Mouse (Mus musculus): Measurements from ENCODE around the gene Zbtb9. TPM values are rescaled to one million over a fixed set of nuclear protein-coding genes. Genes with fewer than 3 reads are reported as not detected.
A peak's percentile ranks its signal among the peaks of the same experiment; 100 is the strongest.

The Zbtb9 gene
- polyA plus RNA-seq, 1 experiment from 2014 or later, result 9.1 TPM

GRCm38 (mm10) chr17:26994410-26994809 lies 21.4 kb downstream of the Zbtb9 start:
- Histone ChIP-seq H3K4me1 (ENCODE audit: control insufficient read depth, insufficient read depth, low read length) (no peaks in the 10 kb centered on the region), H3K27me3 (replicated peaks; ENCODE audit: control insufficient read depth, insufficient read depth, low read length) (no peaks in the 10 kb centered on the region), H3K4me2 (ENCODE audit: low read depth, low read length) (no peak overlapping the region), H3K27ac (replicated peaks; ENCODE audit: low read depth, low read length) (no peak overlapping the region), H3K9me3 (ENCODE audit: control insufficient read depth, low read length) (no peaks in the 10 kb centered on the region), H3K36me3 (ENCODE audit: control insufficient read depth, insufficient read depth, low read length) (no peaks in the 10 kb centered on the region), H3K9ac (ENCODE audit: low read depth, low read length) (no peak overlapping the region), H3K4me3 (ENCODE audit: low read depth, low read length) (no peak overlapping the region)
- DNase-seq (ENCODE audit: low spot score) (peak; percentile 49), ATAC-seq (ENCODE audit: low read depth) (no peak)
- 72% methylated on average over 14 of the region's 14 CpGs for WGBS

GRCm38 (mm10) chr17:26995006-26995405 lies 22.0 kb downstream of the Zbtb9 start:
- 73% methylated on average over 6 of the region's 6 CpGs for WGBS
- Histone ChIP-seq H3K27ac (replicated peaks; ENCODE audit: low read depth, low read length) (no peak overlapping the region), H3K9me3 (ENCODE audit: control insufficient read depth, low read length) (no peaks in the 10 kb centered on the region), H3K27me3 (replicated peaks; ENCODE audit: control insufficient read depth, insufficient read depth, low read length) (no peaks in the 10 kb centered on the region), H3K4me3 (ENCODE audit: low read depth, low read length) (no peak overlapping the region), H3K9ac (ENCODE audit: low read depth, low read length) (no peak overlapping the region), H3K4me1 (ENCODE audit: control insufficient read depth, insufficient read depth, low read length) (no peaks in the 10 kb centered on the region), H3K36me3 (ENCODE audit: control insufficient read depth, insufficient read depth, low read length) (no peaks in the 10 kb centered on the region), H3K4me2 (ENCODE audit: low read depth, low read length) (no peak overlapping the region)
- ATAC-seq (ENCODE audit: low read depth), result no peak
- no peak for DNase-seq (ENCODE audit: low spot score)

GRCm38 (mm10) chr17:26995562-26995961 lies 22.6 kb downstream of the Zbtb9 start:
- Histone ChIP-seq H3K4me3 (ENCODE audit: low read depth, low read length) (no peak overlapping the region), H3K36me3 (ENCODE audit: control insufficient read depth, insufficient read depth, low read length) (no peaks in the 10 kb centered on the region), H3K9ac (ENCODE audit: low read depth, low read length) (no peak overlapping the region), H3K27ac (replicated peaks; ENCODE audit: low read depth, low read length) (no peak overlapping the region), H3K27me3 (replicated peaks; ENCODE audit: control insufficient read depth, insufficient read depth, low read length) (no peaks in the 10 kb centered on the region), H3K4me1 (ENCODE audit: control insufficient read depth, insufficient read depth, low read length) (no peaks in the 10 kb centered on the region), H3K9me3 (ENCODE audit: control insufficient read depth, low read length) (no peaks in the 10 kb centered on the region), H3K4me2 (ENCODE audit: low read depth, low read length) (no peak overlapping the region)
- peak; percentile 33 for DNase-seq (ENCODE audit: low spot score)
- 58% methylated on average over 8 of the region's 8 CpGs for WGBS
- ATAC-seq (ENCODE audit: low read depth), result 0 out of 2 replicates have a peak, but pooled peaks have one; percentile 12

- no peak for DNase-seq (ENCODE audit: low spot score)
- Histone ChIP-seq H3K36me3 (ENCODE audit: control insufficient read depth, insufficient read depth, low read length) (no peaks in the 10 kb centered on the region), H3K9ac (ENCODE audit: low read depth, low read length) (no peak overlapping the region), H3K27ac (replicated peaks; ENCODE audit: low read depth, low read length) (no peak overlapping the region), H3K4me3 (ENCODE audit: low read depth, low read length) (no peak overlapping the region), H3K4me1 (ENCODE audit: control insufficient read depth, insufficient read depth, low read length) (no peaks in the 10 kb centered on the region), H3K27me3 (replicated peaks; ENCODE audit: control insufficient read depth, insufficient read depth, low read length) (no peaks in the 10 kb centered on the region), H3K4me2 (ENCODE audit: low read depth, low read length) (no peak overlapping the region), H3K9me3 (ENCODE audit: control insufficient read depth, low read length) (no peaks in the 10 kb centered on the region)
- no peak for ATAC-seq (ENCODE audit: low read depth)
- 81% methylated on average over 4 of the region's 4 CpGs for WGBS
Observed at GRCm38 (mm10) chr17:26997661-26998060, 24.7 kb downstream of the Zbtb9 start.

- Histone ChIP-seq H3K27ac (replicated peaks; ENCODE audit: low read depth, low read length) (no peak overlapping the region), H3K27me3 (replicated peaks; ENCODE audit: control insufficient read depth, insufficient read depth, low read length) (no peaks in the 10 kb centered on the region), H3K36me3 (ENCODE audit: control insufficient read depth, insufficient read depth, low read length) (no peaks in the 10 kb centered on the region), H3K9ac (ENCODE audit: low read depth, low read length) (no peak overlapping the region), H3K4me2 (ENCODE audit: low read depth, low read length) (no peak overlapping the region), H3K9me3 (ENCODE audit: control insufficient read depth, low read length) (no peaks in the 10 kb centered on the region), H3K4me3 (ENCODE audit: low read depth, low read length) (no peak overlapping the region), H3K4me1 (ENCODE audit: control insufficient read depth, insufficient read depth, low read length) (no peaks in the 10 kb centered on the region)
- ATAC-seq (ENCODE audit: low read depth) (no peak), DNase-seq (ENCODE audit: low spot score) (no peak)
- 85% methylated on average over 15 of the region's 15 CpGs for WGBS
Observed at GRCm38 (mm10) chr17:26998283-26998682, 25.3 kb downstream of the Zbtb9 start.

GRCm38 (mm10) chr17:26999996-27000395 lies 27.0 kb downstream of the Zbtb9 start:
- peak; percentile 36 for DNase-seq (ENCODE audit: low spot score)
- WGBS, result 67% methylated on average over 12 of the region's 12 CpGs
- Histone ChIP-seq H3K9ac (ENCODE audit: low read depth, low read length) (no peak overlapping the region), H3K4me3 (ENCODE audit: low read depth, low read length) (no peak overlapping the region), H3K27ac (replicated peaks; ENCODE audit: low read depth, low read length) (no peak overlapping the region), H3K4me1 (ENCODE audit: control insufficient read depth, insufficient read depth, low read length) (no peaks in the 10 kb centered on the region), H3K27me3 (replicated peaks; ENCODE audit: control insufficient read depth, insufficient read depth, low read length) (no peaks in the 10 kb centered on the region), H3K9me3 (ENCODE audit: control insufficient read depth, low read length) (no peaks in the 10 kb centered on the region), H3K4me2 (ENCODE audit: low read depth, low read length) (no peak overlapping the region), H3K36me3 (ENCODE audit: control insufficient read depth, insufficient read depth, low read length) (no peaks in the 10 kb centered on the region)
- ATAC-seq (ENCODE audit: low read depth), result no peak

GRCm38 (mm10) chr17:27001151-27001550 lies 28.2 kb downstream of the Zbtb9 start:
- no peak for DNase-seq (ENCODE audit: low spot score)
- no peaks in the 10 kb centered on the region for H3K4me1 ChIP-seq (ENCODE audit: control insufficient read depth, insufficient read depth, low read length)
- H3K9ac ChIP-seq (ENCODE audit: low read depth, low read length), result no peak overlapping the region
- no peak for ATAC-seq (ENCODE audit: low read depth)
- no peaks in the 10 kb centered on the region for H3K36me3 ChIP-seq (ENCODE audit: control insufficient read depth, insufficient read depth, low read length)
- H3K4me3 ChIP-seq (ENCODE audit: low read depth, low read length), result no peak overlapping the region
- no peak overlapping the region for H3K4me2 ChIP-seq (ENCODE audit: low read depth, low read length)
- no peaks in the 10 kb centered on the region for H3K27me3 ChIP-seq (replicated peaks; ENCODE audit: control insufficient read depth, insufficient read depth, low read length)
- no peak overlapping the region for H3K27ac ChIP-seq (replicated peaks; ENCODE audit: low read depth, low read length)
- H3K9me3 ChIP-seq (ENCODE audit: control insufficient read depth, low read length), result no peaks in the 10 kb centered on the region
- 76% methylated on average over 7 of the region's 7 CpGs for WGBS

- Histone ChIP-seq H3K4me1 (ENCODE audit: control insufficient read depth, insufficient read depth, low read length) (no peaks in the 10 kb centered on the region), H3K27ac (replicated peaks; ENCODE audit: low read depth, low read length) (no peak overlapping the region), H3K27me3 (replicated peaks; ENCODE audit: control insufficient read depth, insufficient read depth, low read length) (no peaks in the 10 kb centered on the region), H3K9me3 (ENCODE audit: control insufficient read depth, low read length) (no peaks in the 10 kb centered on the region), H3K4me2 (ENCODE audit: low read depth, low read length) (no peak overlapping the region), H3K9ac (ENCODE audit: low read depth, low read length) (no peak overlapping the region), H3K36me3 (ENCODE audit: control insufficient read depth, insufficient read depth, low read length) (no peaks in the 10 kb centered on the region), H3K4me3 (ENCODE audit: low read depth, low read length) (no peak overlapping the region)
- WGBS, result 34% methylated on average over 6 of the region's 6 CpGs
- DNase-seq (ENCODE audit: low spot score) (no peak), ATAC-seq (ENCODE audit: low read depth) (no peak)
Observed at GRCm38 (mm10) chr17:27001889-27002288, 28.9 kb downstream of the Zbtb9 start.

- 39% methylated on average over 9 of the region's 9 CpGs for WGBS
- ATAC-seq (ENCODE audit: low read depth), result no peak
- Histone ChIP-seq H3K36me3 (ENCODE audit: control insufficient read depth, insufficient read depth, low read length) (no peaks in the 10 kb centered on the region), H3K4me2 (ENCODE audit: low read depth, low read length) (no peak overlapping the region), H3K4me3 (ENCODE audit: low read depth, low read length) (no peak overlapping the region), H3K4me1 (ENCODE audit: control insufficient read depth, insufficient read depth, low read length) (no peaks in the 10 kb centered on the region), H3K27ac (replicated peaks; ENCODE audit: low read depth, low read length) (no peak overlapping the region), H3K27me3 (replicated peaks; ENCODE audit: control insufficient read depth, insufficient read depth, low read length) (no peaks in the 10 kb centered on the region), H3K9me3 (ENCODE audit: control insufficient read depth, low read length) (no peaks in the 10 kb centered on the region), H3K9ac (ENCODE audit: low read depth, low read length) (no peak overlapping the region)
- no peak for DNase-seq (ENCODE audit: low spot score)
Observed at GRCm38 (mm10) chr17:27004431-27004830, 31.5 kb downstream of the Zbtb9 start.

Data from embryonic facial prominence, embryonic 14.5 days (tissue).